Mouse (Mus musculus): ENCODE results near the gene Pld5.

The Pld5 gene

DNA sequence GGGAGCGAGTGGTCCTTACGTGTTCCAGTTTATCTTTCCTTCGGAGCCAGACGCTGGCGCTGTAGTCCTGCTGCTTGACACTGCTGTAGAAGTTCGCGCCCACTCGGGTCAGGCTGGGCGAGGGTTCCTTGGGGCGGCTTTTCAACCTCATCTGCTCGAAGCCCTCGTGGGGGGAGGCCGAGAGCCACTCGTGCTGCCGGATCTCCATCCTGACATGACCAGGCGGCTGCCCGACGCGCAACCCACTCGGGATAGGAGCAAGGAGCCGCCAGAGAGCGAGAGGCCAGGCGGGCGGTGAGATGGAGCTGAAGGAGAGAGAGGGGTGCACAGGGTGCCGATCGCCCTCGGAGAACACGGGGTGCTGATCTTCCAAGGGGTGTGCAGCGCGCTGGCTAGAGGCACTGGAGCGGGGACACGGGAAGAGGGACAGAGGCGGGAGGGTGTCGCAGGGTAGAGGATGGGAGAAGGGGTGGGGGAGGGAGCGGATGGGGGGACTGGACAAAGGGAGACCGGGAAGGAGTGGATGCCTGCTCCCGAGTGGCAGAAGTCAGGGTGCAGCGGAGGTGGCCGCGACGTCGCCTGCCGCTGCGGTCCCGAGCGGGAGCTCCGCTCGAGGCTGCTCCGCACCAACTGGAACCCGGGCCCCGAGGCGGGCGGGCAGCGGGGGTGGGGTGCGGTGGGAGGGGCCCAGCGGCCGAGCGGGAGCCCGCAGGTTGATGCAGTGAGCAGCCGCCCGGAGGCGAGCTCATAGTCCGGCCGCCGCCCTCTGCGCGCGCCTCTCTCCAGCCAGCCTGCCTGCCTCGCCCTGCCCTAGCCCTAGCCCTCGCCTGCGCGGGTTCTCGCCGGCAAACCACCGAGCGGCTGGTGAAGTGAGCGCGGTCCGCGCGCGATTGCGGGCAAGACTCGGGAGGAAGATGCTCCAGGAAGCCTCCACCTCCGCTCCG, at the start of gene Pld5:
Gene Pld5, minus strand, starts transcription at position 646 of the 944 bp plus-strand sequence.
- peak; percentile 39 for DNase-seq

DNA sequence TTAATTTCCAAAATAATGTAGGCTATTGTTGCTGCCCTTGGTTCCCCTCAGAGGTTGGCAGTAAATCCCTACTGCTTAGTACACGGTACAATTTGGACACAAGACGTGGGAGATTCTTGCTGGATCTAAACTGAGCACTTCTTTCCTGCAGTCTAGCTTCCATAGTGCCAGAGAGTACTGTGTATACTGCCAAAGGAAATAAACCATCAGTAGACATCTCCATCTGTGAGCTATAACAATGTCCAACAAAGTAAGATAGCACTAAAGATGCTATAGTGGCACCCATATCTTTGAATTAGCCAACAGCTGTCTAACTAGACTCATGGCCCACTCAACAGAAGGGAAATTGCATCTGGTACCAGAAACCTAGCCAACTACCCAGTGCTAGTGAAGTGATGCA, 40.0 kb upstream of the Pld5 start:
- DNase-seq, result no peak

DNA sequence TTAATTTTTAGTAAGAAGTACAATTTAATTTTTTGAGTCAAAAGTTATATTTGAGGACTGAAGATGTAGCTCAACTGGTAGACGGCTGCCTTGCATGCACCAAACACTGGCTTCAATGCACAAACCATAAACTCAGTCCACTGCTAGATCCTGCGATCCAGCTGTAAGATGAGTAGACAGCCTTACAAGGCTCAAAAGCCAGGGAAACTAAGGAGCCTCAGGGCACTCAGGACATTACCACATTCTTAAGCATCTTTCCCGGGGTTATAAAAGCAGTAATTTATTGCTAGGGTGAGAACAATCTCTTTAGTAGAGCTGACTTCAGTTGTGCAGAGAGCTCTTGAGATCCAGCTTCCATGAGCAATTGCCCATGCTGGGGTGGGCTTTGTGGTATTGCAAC, 35.1 kb upstream of the Pld5 start:
- DNase-seq, result no peak

DNA sequence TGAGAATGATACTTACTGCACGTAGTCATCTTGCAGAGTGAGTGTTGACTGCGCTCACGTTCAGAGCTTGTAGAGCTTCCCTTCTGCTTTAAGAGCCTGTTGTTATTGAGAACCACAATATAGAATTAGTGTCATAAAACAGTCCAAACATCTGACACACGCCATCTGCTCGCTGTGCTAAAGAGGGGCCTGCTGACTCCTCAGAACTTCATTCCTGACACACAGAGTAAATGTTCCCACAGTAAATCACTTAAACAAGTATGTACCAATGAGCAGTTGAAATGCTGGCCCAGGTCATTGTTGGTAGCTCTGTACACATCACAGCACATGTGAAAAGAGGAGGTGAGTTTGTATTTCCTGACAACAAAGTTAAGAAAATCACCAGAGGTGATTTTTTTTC, 14.3 kb upstream of the Pld5 start:
- no peak for DNase-seq

DNA sequence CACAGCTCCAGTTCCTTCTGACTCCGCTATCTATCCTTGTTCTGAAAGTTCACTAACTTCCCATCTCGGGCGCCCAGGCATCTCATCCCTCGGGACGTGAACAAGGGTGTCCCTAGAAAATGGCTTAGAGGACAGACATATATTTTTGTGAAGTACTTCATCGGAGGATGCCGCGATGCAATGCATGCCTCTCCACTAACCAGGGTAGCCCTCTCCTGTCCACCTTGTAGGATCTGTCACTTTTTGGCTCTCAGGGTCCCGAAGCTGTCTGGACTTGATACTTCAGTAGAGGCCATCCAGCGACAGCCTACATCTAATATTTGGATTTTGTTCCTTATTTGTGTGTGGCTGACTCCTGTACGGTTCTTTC, 484 bp upstream of the Pld5 start:
- no peak for DNase-seq

DNA sequence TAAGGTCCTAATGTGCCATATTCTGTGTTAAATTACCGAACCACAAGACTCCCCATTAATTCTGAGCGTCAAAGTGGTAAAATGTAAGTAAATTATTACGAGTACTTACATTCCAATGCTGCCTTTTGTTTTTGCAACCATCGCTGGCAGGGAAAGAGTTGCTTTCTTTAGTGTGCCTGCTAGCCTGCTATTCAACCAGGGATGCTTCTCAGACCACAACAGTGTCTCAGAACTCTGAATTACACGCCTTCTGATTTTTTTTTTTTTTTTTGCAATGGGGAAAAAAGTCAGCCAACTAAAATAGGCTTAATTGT, 26.4 kb downstream of the Pld5 start:
- DNase-seq, result no peak

DNA sequence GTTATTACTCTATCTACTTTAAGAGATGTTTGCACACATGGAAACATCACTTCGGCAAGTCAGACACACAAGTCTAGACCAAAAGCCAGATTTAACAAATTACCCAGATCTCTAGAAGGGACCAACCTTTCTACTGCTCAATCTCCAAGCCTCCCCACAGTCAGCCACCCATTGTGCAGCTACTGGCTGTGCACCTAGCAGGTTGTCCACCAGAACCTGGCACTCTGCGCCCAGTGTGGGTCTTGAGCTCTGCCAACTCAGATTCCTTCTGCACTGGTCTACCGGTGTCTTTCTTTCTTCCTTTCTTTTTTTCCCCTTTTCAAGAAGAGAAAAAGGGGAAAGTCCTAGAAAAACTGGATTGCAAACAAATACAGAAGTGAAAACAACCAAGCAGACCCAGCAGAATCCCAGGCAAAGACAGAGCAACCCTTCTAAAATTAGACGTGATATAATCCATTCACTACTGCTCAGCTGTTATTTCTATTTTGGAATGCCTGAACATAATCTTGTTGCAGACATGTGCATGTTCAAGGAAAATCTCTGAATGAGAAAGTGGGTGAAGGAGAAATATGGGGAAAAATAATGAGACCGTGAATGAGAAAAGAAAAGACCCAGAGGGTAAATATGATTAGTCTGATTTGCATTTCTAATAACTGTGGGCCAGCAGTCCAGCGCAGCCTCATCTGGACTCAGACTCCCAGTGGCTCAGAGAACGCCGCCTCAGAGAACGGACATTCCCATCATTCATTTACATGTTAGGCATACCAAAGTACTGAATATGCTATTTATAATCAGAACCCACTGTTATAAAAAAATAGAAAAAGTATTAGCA, 27.0 kb downstream of the Pld5 start:
- no peak for DNase-seq

DNA sequence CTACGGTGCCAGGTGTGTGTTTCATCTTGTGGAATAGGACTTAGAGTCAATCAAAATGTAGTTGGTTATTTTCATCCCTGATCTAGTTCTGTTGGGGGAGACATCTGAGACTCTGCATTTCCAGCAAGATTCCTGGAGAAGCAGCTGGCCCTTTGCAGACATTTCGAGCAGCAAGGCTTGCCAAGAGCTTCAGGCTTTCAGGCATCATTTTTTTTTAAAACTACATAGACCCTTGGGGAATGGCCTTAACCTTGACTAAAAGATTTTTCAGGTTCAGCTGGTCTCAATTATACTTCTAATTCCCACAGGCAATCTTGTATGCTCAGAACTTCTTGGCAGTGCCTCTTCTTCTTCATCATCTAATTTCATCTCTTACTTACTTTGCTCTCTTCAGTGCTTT, 35.9 kb downstream of the Pld5 start:
- DNase-seq, result no peak

DNA sequence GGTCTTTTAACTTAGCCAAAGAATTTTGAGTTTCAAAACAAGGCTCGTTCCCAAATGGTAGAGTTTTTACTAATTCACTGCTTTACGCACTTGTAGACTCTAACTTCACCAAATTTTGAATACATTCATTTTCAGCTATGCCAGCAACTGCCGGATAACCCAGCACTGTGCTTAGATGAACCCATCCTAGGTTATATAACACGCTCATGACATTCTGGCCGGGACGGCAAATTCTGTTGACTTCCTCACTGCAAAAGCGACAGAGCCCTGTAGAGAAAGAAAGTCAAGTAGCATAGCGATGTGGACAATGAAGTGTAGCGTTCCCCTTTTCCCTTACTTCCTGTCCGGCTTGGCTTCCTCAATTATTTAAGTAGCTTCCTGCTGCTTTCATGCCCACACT, 51.3 kb downstream of the Pld5 start:
- DNase-seq, result no peak

DNA sequence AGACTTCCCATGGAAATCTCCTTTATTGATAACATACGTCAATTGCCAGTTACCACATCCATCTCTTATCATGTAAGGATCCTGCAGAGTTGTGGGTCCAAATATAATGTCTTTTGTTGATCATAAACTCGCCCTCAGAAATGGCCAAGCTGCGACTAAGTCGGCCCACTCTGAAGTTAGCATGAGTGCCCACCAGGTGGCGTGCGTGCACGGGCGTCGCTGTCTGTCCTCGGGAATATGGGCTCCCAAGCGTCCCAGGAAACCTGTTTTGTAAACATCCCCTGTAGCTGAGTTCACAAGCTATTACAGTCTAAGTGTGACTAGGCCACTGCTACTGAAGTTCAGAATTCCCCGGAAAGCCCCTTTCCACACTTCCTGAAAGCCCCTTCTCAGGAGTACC, 51.9 kb downstream of the Pld5 start:
- DNase-seq, result peak; percentile 83

DNA sequence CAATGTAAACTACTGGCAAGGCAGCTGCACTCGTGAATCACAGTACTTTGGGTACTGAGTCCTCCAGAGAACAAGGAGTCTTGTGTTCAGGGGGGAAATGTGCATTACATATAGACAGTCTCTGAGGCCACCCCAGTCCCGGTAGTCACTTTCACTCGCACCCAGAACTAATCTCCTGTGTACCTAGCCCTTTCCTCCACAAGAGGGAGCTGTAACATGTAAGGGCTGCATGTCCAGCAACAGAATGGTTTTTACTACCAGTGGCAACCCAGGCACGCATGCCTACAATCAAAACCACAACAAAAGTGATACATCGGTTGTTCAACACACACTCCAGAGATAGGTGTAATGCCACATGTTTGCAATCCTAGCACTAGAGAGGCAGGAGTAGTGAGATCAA, 56.9 kb downstream of the Pld5 start:
- DNase-seq, result no peak

DNA sequence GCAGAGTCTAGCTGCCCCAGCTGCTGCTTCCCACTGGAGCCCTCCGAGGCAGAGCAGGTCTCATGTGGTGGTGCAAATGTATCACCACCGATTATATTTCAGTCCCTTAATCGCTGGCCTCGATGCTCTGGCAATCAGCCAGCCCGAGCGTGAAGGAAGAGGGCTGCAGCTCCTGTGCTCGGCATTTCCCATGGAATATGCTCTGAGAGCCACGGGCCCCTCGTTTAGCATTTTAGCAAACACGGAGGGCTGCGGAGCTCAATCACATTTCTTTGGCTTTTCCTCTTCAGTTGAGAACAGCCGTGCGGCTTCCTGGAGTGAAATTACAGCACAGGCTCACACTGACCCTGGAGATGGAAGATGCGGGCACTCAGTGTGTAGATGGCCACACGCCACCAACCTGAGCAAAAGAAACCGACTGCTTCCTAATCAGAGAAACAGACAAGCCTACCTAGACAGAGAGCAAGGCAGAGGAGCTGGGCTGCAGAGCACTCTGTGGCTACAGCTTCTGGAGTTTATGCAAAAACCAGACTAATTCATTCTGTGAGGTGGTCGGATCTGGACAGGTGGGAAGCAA, 61.4 kb downstream of the Pld5 start:
- DNase-seq, result peak; percentile 33

DNA sequence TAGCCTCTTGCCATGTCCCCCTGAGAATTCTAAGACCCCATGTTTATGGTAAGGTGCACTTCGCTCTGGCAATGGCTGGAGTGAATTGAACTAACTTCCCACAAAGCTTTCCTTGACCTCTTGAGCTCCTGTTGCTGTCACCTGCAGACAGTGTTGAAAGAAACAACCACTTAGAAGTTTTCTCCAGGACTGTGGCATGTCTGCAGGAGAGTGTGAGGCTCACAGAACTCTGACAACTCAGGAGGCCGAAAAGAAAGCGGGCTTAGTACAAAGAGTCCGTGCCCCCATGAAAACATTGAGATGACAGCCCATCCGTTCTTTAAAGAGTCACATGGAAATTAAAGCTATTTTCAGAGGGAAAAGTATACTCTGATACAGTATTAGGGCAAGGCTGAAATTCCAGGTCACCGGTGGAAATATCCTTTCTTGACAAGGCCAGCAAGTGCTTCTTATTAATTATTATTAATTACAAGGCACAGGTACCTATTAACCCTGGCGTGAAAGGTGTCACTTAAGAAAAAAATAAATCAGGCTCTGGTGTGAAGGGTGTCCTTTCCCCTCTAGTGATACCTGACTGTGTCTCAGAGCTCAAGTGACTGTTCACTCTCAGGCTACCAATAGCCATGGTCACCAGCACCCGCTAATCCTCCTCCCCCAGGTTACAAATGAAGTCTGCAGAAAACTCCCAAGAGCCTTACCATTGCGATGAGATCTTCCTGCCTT, 62.0 kb downstream of the Pld5 start:
- no peak for DNase-seq

DNA sequence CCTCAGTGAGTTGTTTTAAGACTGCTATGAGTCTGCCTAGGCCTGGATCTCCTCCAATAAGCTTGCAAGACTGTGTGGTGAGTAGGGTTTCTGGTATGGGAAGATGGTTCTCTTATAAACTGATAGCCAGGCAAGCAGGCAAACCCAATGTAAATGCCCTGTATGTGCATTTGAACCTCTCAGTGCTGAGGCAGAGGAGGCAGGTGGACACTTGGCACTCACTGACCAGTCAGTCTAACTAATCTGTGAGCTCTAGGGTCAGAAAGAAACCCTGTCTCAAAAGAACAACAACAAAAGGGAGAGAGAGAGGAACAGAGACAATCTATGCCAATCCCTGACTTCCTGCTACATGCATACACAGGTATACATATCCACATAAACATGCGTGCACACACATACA, 64.3 kb downstream of the Pld5 start:
- no peak for DNase-seq

DNA sequence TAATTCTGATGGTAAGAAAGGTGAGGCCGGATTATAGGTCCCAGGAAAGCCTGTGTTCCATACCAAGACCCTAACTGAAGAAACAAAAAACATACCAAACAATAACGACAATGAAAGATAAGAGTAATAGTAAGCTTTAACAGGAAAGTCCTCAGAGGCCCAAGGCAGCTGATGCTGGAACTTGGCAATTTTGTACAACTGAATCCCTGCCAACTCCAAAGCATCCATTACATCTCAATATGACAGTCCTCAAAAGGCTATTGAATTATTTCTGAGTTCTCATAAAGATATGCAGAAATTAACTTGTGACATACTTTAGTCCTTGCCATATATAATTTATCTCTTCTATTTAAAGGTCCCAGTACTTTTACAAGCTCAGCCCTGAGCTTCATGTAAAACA, 67.1 kb downstream of the Pld5 start:
- DNase-seq, result no peak

DNA sequence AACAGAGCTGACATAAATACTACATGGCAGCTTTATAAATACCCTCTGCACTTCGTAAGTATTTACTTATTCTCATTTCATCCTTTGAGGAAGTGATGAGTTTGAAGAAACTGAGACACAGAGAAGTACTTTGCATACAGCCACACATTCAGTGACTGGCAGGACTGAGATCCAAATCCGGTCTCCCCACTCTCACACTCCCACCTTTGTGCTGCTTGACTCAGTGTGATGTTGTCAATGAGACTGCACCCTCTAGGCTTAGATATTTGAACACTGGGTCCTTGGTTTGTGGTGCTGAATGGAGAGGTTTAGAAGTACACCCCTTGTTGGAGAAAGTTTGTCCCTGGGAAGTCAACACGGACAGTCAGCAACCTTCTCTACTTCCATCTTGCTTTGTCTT, 72.8 kb downstream of the Pld5 start:
- DNase-seq, result no peak

DNA sequence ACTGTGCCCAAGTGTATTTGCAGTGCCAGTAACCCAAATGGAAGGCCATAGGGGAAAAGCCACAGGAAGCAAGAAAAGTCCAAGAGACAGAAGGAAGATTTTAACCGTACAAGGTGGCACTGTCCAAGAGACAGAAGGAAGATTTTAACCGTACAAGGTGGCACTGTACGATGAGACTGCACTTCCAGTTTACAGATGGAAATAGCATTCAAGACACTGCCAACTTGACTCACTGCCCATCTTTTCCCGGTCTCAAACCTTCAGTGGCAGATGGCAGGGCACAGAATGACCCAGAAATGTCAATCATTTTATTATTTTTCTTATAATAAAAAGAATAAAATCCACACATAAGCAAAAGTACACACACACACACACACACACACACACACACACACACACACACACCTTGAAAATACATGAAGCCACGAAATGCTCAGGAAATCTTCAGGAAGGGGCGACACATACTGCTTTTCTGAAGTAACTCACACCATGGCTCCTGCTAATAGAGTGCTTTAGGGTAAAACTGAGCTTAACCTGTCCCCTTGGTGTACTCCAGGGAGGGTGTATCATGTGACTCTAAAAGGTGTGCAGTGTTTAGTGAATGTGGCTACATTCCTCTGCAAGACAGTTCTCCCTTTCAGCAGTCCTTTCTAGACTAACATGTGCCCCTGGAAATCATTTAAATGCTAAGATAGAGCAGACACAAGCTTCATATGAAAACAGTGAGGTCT, 77.9 kb downstream of the Pld5 start:
- DNase-seq, result no peak

DNA sequence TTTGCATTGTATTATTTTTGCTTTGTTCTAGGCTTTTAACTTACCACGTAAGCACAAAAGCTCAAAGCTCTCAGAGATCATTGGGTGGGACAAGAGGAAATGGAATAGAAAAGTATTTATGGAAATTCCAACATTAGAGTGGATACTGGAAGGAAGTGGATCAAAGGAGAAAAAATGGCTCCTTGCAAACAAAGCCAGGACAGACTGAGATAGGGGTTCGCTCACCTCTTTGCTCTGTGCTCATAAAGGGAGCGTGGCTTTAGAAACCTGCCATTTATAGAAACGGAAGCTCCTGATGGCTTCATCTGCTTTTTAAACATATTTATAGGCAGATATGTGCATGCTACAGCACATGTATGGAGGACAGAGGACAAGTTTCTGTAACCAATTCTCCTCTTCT, 78.8 kb downstream of the Pld5 start:
- no peak for DNase-seq

DNA sequence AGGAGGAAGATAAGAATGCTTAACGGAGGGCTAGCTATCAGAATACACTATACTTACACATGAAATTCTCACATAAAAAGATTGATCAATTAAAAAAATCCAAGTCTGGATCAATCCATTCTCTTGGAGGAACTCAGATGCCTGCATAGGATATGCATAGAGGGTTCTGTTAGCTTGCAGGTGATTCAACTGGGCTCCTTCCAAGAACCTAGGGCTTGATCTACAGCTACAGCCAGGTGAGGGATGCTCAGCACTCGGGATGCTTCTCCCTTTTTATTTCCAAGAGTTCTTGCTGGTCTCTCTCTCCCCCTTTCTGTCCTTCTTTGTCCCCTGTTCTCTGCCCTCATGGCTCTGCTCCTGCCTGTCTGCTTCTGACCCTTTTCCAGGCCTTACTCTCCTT, 80.4 kb downstream of the Pld5 start:
- DNase-seq, result no peak

DNA sequence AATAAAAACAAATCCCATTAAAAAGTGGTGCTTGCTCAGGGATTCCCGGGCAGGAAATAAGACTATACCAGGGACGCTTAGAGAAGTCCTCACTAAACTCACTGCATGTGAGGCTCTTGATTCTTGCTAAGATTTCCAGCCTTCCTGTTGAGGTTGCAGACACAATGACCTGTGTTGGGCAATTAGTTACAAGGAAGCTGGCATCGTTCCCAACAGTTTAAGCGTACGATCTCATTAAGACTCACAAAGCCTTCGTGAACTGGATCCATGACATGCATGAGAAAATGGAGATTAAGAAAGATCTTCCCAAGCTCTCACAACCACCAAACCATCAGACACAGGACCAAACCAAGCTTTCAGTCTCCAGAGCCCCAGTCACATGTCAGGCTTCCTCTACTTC, 91.1 kb downstream of the Pld5 start:
- DNase-seq, result no peak

DNA sequence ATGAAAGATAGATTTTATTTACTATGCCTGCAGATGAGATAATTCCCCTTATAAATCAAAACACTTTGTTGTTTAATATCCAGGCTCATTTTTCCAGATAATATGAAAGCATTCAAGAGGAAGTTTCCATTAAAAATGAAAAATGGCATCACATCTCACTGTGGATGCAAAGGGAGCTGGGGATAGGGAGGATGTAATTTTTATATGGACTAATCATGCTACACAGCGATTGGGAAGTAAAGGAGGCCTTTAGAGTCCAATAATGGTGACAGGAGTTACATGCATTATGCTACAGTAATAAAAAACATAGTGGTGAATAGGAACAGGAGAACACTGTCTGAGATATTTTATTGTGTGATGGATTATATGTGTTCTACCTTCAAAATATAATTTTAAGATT, 100.1 kb downstream of the Pld5 start:
- no peak for DNase-seq

DNA sequence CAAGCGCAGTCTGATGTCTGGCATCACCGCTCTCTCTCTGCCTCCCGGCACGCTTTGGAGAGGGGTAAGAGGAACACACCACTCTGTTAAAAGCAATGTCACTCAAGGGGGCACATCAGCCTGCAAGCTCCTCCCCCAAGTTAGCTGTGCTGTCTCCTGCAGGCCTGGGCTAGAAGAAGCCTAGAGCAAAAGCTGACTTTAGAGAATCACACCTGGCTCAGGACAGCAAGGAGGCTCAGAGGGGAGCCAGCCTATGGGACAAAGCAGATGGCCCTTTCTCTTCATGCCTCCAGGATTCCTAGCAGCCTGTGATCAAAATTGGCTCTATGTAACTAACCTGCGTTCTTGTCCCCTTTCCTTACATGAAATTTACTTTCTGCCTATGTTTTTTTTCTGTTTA, 107.3 kb downstream of the Pld5 start:
- no peak for DNase-seq

DNA sequence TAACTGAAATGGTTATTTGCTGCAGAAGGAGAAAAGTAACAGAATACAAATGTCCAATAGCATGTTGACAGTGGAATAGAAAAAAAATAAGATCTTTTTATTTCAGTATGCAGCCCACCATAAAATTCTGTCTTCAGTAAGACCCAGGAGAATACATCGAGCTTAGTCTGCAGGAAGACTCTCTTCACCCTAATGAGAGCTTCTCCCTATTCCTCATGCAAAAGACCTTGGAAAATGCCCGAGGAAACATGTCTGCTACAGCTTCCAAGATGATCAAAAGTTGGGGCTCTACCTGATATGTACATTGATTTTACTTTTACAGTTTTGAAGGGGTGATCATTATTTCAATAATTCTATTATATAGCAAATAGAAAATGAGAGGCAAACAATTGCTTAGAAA, 108.0 kb downstream of the Pld5 start:
- no peak for DNase-seq

Data from right cerebral cortex, postnatal 4 days (tissue).